Mouse (Mus musculus) frontal cortex, adult 2 months (tissue): ENCODE data around the gene Ccdc81. TPM values are rescaled to one million over a fixed set of nuclear protein-coding genes. Genes with fewer than 3 reads are reported as not detected.

Source experiments
- DNase-seq, 2 experiments: peaks; one replicate each; pipeline ENCODE4 v3.0.0; 2022; ENCODE audit warnings: low spot score in 1 of 2; ENCODE audit errors: extremely low spot score in 1 of 2
- polyA plus RNA-seq: library from polyadenylated mRNA; depleted of rRNA; stranded (reverse); fragments of >200 nt; gene quantifications from 2 replicates; pipeline ENCODE4 v1.2.3, GENCODE M21; 2012

The Ccdc81 gene
- polyA plus RNA-seq, 1 experiment, result 1.1 TPM

DNA sequence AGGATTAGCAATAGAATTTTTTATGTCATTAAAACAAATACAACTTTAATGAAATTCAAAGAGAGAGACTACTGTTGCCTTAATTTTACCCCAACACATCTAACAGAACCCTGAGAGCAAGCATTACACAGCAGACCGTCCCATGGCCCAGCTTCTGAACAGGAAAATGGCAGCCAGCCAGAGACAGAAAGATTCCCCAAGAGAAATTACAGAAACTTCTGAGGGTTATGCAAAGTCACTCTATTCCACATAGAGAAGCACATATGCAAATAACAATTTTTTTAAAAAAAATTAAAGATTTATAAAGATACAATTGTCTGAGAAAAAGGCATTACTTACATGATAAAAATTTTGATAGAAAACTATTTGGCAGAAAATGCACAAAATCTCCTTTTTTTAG, 23.7 kb downstream of the Ccdc81 start:
- DNase-seq, result no peak

DNA sequence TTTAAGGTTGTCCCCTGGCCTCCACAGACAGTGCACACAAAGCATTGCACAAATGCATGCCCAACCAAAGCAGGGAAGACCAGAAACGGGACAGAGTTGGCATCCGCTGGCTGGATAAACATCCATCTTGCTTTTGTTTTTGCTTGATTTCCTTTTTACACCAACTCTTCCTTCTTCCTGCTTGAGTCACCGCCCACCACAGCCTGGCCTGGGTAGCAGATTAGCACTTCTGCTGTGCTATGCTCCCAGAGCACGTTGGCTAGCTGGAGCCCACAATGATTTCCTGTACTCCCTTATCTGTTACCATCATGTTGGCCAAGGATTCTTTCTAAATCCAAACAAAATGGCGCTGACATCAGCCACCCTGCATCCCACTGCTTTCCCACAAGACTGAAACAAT, 36.2 kb downstream of the Ccdc81 start:
- no peak for DNase-seq

DNA sequence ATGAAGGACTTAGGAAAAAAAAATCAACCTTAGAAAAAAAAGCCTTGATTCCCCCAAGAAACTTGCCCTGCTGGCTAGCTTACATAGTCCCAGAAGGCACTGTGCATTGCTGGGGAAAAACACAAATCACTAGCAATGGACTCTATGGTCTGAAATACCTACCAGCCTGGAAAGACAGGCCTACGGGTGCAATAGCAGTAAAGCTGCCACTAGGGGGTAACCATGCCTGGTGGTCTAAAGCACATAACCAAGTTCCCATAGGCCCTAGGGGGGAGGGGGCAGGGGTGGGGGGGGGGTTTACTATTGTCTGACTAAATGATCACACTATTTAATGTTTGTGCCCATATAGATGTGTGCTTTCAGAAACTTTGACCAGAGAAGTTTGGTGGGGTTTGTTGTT, 38.7 kb downstream of the Ccdc81 start:
- DNase-seq, result no peak

DNA sequence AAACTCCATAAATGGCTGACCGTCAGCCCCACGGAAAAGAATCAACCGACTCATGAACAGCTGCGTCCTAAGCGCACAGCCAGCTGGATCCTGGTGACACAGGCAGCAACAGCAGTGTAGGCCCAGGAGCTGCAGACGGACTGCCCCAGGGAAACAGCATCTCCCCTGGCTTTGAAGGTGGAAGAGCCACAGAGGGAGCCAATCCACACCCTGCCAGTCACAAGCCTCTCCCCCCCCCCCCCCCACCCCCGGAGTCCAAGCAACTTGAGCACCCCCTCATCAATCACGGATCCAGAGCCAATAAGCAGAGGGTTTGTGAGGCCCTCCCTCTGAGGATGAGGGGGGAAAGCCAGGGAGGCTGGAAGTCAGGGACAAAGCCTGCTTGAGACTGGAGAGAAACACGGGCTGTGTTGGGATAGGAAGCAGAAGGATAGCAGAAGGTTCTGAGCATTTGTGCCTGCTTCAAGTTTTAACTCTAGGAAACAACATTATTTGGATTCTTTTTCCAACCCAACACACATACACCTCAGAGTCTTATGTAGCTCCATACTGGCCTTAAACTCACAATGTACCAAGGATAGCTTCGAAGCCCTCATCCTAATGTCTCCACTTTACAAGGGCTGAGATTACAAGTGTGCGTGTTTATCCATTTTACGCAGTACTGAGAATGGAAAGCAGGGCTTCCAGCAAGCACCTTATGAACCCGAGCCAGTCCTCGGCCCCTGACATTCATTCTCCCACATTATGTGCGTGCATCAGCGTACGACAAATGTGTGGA, 46.8 kb downstream of the Ccdc81 start:
- no peak for DNase-seq

DNA sequence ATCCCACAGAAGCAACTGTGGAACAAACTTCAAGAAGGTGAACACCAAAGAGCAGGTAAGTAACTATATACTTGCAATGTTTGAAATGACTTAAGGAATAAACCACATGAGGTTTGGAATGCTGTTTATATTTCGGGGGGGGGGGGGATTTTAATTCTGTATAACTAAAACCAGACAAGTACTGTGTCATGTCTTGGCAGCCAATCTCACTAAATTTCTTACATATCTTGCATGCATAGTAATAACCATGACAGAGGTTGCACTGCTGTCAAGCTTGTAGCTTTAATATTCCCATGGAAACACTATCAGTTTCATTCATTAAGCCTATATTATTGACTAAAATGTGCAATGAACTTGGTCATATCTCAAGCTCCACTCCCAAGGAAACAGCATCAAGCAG, 48.2 kb downstream of the Ccdc81 start:
- no peak for DNase-seq

DNA sequence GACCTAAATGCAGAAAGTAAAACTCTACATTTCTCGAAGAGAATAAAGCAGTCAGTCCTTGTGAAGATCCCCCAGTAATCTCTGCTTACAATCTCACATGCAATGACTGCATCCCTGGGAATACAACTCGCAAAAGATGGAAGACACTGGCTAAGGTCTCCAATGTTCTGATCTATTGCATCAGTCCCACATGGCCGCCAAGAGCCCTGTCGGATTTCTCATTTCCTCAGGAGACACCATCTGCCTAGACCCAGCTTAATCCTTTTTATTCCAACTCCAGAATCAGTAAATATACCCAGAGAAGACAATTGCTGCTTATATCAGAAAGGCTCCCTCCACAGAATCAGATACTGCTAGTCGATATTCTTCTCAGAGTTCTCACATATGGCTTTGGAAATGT, 50.3 kb downstream of the Ccdc81 start:
- no peak for DNase-seq

DNA sequence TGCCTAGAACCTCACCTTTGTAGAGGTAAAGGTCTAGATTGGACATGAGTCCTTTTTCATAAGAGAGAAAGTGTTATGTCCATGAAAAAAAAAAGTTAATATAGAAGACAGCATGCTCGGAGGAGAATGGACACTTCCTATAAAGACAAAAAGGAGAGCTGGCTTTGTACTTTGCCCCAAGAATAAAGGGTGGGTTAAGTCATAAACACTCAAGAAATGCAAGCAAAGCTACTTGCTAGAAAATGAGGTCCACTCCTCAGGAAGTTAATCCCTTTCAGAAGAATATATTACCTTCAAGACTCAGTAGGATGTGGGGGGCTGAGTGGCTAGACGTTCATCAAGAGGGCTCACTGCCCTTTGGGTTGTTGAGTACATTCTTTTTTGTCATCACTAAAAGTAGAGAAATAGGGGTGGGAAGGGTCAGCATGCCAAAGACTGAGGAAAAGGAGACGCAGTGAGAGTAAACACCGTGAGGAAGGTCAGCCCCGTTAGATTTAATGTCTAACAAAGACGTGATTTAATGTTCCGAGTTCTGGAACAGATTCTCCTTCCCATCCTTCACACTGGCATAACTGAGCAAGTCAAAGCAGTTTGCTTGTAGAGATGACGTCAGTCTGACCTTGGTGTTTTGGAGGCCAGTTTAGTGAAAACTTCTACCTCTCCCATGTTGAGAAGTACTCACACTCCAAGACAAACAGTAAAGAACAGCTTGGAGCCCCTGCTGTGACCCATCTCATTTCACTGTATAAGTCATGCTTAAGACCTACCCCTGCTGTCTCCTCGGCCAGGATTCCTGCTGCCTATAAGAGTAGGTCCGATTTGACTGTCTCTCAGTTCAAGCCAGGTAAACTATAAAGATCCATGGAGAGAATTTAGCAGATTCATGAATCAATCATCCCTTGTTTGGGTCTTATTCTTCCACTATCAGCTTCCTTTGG, 51.0 kb downstream of the Ccdc81 start:
- no peak for DNase-seq

DNA sequence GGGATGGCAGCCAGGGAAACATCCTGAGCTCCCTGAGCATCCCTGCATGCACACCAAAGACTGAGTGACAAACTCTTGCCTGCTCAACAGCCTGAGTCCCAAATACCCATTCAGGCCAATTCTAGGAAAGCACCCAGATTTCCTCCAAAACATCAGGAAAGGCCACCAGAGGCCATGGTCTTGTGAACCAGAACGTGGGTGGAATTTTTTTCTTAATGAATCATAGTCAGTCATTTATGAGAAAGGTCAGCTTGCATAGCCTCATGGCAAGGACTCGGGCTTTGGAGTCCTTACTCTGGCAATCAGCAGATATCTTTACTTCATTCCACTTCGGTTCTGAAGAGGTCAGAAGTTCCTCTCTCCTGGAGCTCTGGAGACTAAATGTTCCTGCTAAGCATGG, 52.9 kb downstream of the Ccdc81 start:
- no peak for DNase-seq

DNA sequence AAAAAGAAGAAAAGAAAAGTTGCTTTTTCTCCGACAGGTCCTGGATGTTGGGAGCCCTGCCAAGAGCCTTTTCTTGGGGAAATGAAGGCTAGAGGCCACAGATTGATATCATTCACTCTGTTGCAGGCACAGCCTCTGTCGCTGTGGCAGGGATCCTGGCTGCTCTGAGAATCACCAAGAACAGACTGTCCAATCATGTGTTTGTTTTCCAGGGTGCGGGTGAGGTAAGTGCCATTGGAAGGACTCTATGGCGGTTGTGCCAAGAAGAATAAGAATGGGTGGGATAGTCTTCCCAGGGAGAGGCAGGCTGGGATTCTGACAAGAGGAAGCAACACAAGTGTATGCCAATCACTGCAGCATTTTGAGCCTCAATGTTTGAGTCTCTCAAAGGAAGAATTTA, 57.8 kb downstream of the Ccdc81 start:
- DNase-seq, result no peak

DNA sequence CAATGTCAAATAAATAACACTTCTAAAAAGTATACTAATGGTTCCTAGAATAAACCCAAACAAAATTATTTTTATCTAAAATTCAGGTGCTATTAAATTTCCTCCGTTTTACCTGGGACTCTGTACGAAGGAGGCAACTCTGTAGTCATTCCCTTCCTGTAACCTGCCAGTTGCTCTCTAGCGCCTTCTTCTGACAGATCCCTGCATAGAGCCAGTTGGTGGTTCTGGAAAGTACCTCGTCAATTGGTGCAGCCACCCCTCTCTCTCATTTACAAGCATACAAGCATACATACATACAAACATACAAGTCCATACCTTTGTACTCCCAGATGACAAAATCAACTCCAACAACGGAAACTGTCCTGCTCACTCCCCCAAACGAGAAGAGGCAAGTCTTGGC, 59.9 kb downstream of the Ccdc81 start:
- peak in 1 of 2 experiments; percentile 56 for DNase-seq

DNA sequence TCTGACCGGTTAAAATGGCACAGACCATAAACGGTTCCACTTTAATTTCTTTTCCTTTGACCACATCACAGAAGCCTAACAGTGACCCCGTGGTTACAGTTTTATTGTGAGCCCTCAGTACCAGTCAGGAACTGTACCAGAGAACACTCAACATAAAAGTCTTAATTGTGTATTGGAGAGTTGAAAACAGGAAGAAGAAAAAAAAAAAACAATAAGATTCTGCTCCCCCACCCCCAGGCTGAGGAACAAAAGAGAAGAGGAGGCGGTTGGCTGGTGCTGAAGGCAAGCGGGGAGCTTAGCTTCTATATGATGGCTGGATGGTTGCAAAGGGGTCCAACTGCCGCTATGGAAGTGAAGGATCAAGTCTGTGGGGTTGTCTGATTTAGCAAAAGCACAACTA, 60.3 kb downstream of the Ccdc81 start:
- DNase-seq, result no peak

DNA sequence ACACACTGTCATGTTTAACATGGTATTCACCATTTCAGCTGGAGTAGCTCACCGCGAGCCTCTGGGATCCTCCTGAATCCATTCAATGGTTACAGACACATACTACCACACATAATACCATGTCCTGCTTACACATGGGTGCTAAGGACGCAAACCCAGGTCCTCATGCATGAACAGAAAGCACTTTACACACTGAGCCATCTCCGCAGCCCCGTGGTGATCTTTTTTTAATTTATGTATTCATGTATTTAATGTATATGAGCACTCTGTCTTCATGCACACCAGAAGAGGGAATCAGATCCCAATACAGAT, 61.1 kb downstream of the Ccdc81 start:
- no peak for DNase-seq

DNA sequence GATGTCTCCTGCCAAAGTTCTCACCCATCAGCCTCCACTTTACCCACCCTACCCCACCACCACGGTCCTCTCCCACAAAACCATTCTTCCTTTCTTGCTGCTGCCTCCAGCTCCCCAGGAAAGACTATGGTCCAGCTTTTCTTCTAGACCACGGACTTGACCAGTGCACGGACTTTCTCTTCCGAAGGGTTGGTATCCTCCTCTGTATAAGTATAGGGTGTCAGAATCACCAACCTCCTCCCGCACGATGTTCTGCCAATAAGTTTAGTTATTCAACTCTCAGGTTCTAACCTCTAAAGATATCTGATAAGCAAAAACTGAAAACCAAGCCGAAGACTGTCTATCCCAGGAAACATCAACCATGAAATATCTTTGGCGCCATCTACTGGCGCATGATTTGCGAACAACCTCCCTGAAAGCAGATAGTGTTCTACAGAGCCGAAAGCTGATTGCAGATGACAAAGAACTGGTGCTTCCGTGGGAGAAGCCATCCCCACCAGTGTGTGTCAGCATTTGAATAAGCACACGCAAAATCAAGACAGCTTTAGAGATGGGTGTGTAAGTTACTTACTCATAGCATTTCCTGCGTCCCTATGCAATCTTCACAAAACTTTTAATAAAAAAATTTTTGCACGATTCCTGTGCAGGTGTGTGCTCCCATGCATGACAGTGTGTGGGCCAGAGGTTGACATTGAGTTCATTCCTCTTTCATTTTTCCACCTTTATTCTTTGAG, 61.6 kb downstream of the Ccdc81 start:
- peak; percentile 82 to 96 for DNase-seq

DNA sequence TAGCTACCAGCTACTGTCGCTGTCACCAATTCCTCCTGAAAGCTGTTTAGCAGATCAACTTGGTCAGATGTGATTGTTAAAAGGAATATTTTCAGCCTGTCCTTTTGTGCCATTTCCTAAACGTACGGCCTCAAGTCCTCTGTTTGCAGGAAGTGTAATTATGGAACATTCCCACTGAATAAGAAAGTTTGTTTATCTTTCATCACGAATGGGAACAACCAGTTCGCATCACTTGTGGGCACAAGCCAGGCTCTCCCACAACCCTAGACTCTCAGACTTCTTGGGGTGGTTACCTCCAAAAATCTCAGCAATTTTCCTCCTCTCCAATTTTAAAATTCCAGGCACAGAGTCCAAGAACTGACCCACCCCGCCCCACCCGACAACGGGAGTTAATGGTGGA, 63.7 kb downstream of the Ccdc81 start:
- no peak for DNase-seq

DNA sequence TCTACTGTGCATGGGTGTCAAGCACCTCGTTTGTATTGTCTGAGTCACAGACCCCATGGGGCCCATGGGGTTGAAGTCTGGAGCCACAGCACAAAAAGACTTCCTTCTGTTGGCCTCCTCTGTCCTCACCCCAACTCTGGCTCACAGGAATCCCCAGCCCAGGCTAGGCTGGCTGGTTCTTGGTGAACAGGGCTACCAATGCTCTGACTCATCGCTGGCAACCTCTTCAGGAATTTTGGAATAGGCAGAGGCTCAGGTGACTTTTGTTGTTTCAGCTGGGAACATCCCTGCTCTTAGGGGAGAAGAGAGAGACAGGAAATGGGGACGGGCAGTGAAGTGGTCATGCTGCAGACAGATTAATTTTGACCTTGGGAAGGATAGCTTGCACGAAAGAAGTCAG, 65.6 kb downstream of the Ccdc81 start:
- no peak for DNase-seq

DNA sequence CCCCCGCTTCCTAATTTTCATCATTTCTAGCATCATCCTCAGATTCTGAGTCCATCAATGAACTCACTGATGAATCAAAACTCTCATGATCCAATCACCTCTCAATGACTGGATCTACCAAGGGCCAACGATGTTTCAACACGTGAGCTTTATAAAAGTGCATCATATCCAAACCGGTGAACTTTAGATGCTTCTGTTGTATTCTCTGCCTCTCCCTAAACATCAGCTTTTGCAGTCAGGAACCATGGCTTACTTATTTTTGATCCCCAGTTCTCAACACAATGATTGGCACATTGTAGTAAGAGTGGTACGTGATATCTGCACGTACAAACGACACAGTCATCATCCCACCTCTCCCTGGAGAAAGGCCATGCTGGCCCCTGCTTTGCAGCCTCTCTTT, 66.8 kb downstream of the Ccdc81 start:
- DNase-seq, result no peak

DNA sequence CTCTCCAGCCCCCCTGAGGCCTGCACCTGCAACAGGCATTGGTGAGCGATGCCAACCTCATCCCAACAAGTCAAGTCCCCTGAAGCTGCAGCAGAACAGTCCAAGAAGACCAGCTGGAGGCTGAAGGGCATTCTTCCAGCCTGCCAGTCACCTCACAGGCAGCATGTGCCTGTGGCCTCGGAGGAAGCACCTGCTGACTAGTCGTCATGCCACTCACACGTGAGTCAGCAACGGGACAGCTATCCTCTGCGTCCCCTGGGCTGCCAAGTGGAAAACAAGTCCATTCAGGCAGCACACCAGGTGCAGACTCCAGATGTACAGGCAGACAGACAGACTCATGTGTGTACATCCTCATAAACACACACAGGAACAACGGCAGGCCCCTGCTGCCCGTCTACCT, 67.9 kb downstream of the Ccdc81 start:
- DNase-seq, result no peak

DNA sequence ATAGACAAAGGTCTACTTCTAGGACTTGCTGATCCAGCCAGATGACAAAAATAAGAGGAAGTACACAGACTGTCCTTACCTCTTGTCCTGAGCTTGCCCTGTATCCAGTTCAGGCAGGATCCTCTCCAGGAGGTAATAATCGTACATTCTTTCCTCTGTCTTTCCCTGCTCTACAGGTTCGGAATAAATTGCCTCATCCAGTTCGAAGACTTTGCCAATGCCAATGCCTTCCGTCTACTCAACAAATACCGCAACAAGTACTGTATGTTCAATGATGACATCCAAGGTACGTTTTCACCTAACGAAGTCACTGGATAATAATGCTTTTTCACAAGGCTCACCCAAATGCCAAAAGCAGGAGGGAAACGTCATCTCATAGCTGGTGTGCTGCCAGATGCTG, 69.9 kb downstream of the Ccdc81 start:
- no peak for DNase-seq

DNA sequence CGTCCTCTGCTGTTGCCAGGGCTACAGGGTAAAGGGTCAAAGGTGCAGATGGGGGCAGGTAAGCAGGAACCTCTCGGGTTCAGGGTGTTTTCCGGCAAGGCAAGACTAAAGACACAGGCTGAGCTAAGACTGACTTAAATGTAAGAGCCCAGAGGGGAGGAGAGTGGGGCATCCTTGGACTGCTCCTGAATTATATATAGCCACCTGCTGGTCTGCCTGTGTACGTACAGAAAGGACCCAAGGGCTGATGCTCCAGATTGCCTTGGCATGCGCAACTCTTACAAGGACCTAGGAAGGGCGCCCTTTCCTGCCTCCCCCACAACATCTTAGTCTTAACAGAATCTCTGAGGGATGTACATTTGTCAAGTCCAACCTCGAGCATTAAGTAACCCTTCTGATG, 74.2 kb downstream of the Ccdc81 start:
- peak in 1 of 2 experiments; percentile 24 for DNase-seq

DNA sequence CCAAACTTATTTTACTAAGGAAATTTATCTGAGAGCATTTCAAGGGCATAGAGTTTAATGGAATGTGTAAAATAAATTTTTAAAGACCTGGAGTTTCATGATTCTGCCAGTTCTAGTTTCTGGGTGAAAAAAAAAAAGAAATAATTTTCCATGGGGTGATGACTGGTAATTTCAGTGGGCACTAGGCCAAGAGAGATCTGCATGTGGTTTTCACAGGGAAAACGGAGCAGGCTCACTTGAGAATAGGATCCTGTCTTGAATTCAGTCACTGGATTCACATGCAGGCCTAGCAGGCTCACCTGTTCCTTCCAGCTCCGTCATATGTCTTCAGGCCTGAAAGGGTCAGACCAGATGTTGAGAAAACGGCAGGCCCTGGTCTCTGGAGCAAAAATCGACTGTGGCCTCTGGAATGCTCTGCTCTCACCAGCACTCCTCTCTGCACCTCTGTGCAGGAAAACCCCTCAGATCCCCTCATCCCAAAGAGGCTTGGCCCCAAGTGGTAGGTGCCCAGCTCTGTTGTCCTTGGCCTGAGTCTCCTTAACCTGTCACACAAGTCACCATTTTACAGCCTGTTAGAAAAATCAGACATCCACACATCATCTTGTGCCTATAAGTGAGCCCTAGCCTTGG, 74.9 kb downstream of the Ccdc81 start:
- DNase-seq, result no peak
